Mouse (Mus musculus) midbrain, postnatal 0 days (tissue): ENCODE data around the gene Usp7. TPM values are rescaled to one million over a fixed set of nuclear protein-coding genes. Genes with fewer than 3 reads are reported as not detected.

Source experiments
- ATAC-seq: fragments of 200-750 bp; cut with Nextera tagmentation; 2 replicates; pipeline ENCODE4 v1.8.0; 2017; ENCODE audit warnings: moderate number of reproducible peaks, mild to moderate bottlenecking, moderate TSS enrichment, moderate library complexity; ENCODE audit not compliant: low FRiP score
- DNase-seq: peaks from one replicate; pipeline ENCODE4 v3.0.0-alpha.2; 2015; ENCODE audit warnings: low spot score
- H3K27ac ChIP-seq: fragments of 300-500 bp; sonication (generic); 2 replicates; pipeline ENCODE4 v1.5.1; 2014; ENCODE audit warnings: low read depth, mild to moderate bottlenecking, low read length, mixed read lengths
- H3K27me3 ChIP-seq: fragments of 300-500 bp; sonication (generic); 2 replicates; pipeline ENCODE4 v1.6.1; 2014; ENCODE audit warnings: low read length, control low read depth, mixed read lengths; ENCODE audit not compliant: insufficient read depth
- H3K36me3 ChIP-seq: fragments of 300-500 bp; sonication (generic); 2 replicates; pipeline ENCODE4 v1.6.1; 2014; ENCODE audit warnings: low read length, control low read depth, mixed read lengths; ENCODE audit not compliant: insufficient read depth
- H3K4me1 ChIP-seq: fragments of 300-500 bp; sonication (generic); 2 replicates; pipeline ENCODE4 v1.6.1; 2014; ENCODE audit warnings: mild to moderate bottlenecking, control low read depth, antibody characterized with exemption, low read length, mixed read lengths; ENCODE audit not compliant: insufficient read depth
- H3K4me2 ChIP-seq: fragments of 300-500 bp; sonication (generic); 2 replicates; pipeline ENCODE4 v1.6.1; 2014; ENCODE audit warnings: low read depth, mild to moderate bottlenecking, low read length, mixed read lengths; ENCODE audit not compliant: poor library complexity, severe bottlenecking
- H3K4me3 ChIP-seq: fragments of 300-500 bp; sonication (generic); 2 replicates; pipeline ENCODE4 v1.5.1; 2014; ENCODE audit warnings: low read depth, mild to moderate bottlenecking, low read length, moderate library complexity
- H3K9ac ChIP-seq: fragments of 300-500 bp; sonication (generic); replicated peaks from 2 replicates; pipeline ENCODE4 v1.6.1; 2014; ENCODE audit warnings: mild to moderate bottlenecking, low read length, moderate library complexity, mixed read lengths; ENCODE audit not compliant: poor library complexity, severe bottlenecking
- H3K9me3 ChIP-seq: fragments of 300-500 bp; sonication (generic); 2 replicates; pipeline ENCODE4 v1.6.1; 2016; ENCODE audit warnings: low read length, control low read depth
- CTCF ChIP-seq: IDR thresholded peaks from 2 replicates; pipeline ENCODE4 v1.5.1; 2016; ENCODE audit warnings: antibody characterized with exemption, mild to moderate bottlenecking
- WGBS: fragments of 180-500 bp; shearing (Covaris S2); extraction: QIAGEN DNeasy Blood & Tissue Kit; methylation state at CpG from one replicate; pipeline ENCODE4 v1.1.7; 2014; 5-methylcytosine and 5-hydroxymethylcytosine counted together
- polyA plus RNA-seq: library from polyadenylated mRNA; unstranded; fragments of >200 nt; fragmentation: Nextera tagmentation; extraction: Ambion mirVana; gene quantifications from 2 replicates; pipeline ENCODE4 v1.2.1, GENCODE M21; 2015
- total RNA-seq: library from RNA; depleted of rRNA; stranded (reverse); fragments of >200 nt; gene quantifications from 2 replicates; pipeline ENCODE4 v1.2.3, GENCODE M21; 2014

Usp7 gene
- total and polyA plus RNA-seq, 2 experiments from 2014 or later = 21.8 to 116 TPM

DNA sequence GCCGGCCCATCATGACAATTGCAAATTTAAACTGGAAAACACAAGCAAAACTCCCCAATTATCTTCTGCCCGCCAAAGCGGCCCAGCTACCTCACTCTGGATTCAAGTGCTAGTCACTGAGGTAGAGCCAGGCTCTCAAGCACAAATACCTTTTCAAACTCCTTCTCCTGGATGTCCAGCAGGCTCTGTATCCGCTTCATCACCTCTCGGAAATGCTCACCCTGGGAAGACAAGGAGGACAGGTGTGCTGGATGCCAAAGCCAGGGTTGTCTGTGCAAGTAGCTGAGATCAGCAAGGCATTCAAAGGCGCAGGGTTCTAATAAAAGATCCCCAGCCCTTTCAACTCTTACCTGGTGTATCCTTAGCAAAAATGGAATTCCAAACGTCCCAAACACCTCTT is 100.9 kb downstream of the Usp7 start:
- H3K4me1 ChIP-seq = no peaks in the 10 kb centered on the region
- DNase-seq (no peak), ATAC-seq (no peak)
- no peak overlapping the region for H3K4me3 ChIP-seq
- no peak for TF ChIP-seq CTCF
- no peak overlapping the region for H3K4me2 ChIP-seq
- H3K27me3 ChIP-seq = no peaks in the 10 kb centered on the region
- no peaks in the 10 kb centered on the region for H3K9me3 ChIP-seq
- no peak overlapping the region for H3K27ac ChIP-seq
- peaks cover 66% of the 10 kb centered on the region for H3K36me3 ChIP-seq
- no peak overlapping the region for H3K9ac ChIP-seq
- whole genome bisulfite sequencing = 94% methylated on average over 7 of the region's 7 CpGs

DNA sequence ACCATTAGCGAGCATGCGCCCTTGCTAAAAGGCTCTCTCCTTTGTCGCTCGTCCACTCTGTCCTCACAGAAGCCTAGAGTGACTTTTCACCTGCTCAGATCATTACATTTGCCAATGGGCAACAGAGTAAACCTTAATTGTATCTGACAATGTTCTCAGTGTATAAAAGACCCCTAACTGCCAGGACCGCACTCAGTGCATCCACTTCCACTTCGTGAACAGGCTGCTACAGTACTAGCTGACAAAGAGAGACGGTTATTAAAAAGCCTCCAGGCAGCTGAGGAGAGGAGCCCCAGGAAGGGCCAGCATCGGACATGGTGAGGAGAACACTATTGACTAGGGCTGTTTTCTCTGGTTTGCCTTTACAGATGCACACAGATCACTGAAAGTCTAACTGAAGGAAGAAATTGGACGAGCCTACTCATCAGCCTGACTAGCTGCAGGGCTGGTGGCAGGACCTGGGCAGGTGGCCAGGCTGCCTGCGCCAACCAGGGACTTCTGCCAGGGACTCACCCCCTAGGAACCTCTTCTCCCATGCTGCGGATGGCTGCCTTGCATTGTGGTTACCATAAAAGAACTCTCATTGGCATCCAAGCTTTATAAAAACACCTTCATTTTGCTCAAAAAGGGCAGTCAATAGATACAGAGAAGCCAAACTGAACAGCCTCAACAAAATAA is 102.0 kb downstream of the Usp7 start:
- Histone ChIP-seq H3K4me2 (no peak overlapping the region), H3K27me3 (no peaks in the 10 kb centered on the region), H3K36me3 (peaks cover 60% of the 10 kb centered on the region), H3K27ac (peak overlapping the region; percentile 20; the same call in 1 of the 2 replicates), H3K9ac (no peak overlapping the region), H3K9me3 (no peaks in the 10 kb centered on the region), H3K4me3 (no peak overlapping the region), H3K4me1 (no peaks in the 10 kb centered on the region)
- DNase-seq = peak; percentile 84
- no peak for TF ChIP-seq CTCF
- peak; percentile 56 for ATAC-seq
- WGBS = 78% methylated on average over 11 of the region's 11 CpGs

DNA sequence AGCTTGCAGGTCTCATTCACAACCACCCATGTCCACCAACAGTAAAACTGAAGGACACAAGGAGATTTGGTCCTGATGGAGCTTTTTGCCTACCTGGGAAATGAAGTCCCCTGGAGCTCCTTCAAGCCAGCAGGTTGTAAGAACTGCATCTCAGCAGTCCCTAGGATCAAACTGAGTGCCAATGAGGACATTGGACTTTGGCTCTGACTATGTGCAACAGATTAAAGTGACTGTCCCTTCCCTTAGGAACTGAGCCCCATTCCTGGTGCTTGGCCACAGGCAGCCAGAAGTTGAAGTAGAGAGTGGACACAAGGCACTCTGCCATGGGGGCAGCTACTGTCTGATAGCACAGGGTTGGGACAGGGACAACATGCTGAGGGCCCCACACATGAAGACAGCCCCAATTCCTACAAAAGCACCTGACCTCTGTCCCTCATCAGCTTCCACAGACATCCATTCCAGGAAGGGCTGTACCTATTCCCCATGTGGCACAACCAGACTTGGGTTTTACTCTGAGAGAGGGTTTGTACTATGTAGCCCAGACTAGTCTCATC is 104.5 kb downstream of the Usp7 start:
- Histone ChIP-seq H3K4me2 (no peak overlapping the region), H3K4me3 (no peak overlapping the region), H3K27ac (no peak overlapping the region), H3K9ac (no peak overlapping the region), H3K36me3 (peaks cover 43% of the 10 kb centered on the region), H3K9me3 (no peaks in the 10 kb centered on the region), H3K4me1 (no peaks in the 10 kb centered on the region), H3K27me3 (no peaks in the 10 kb centered on the region)
- no peak for ATAC-seq
- TF ChIP-seq CTCF = no peak
- DNase-seq = no peak

DNA sequence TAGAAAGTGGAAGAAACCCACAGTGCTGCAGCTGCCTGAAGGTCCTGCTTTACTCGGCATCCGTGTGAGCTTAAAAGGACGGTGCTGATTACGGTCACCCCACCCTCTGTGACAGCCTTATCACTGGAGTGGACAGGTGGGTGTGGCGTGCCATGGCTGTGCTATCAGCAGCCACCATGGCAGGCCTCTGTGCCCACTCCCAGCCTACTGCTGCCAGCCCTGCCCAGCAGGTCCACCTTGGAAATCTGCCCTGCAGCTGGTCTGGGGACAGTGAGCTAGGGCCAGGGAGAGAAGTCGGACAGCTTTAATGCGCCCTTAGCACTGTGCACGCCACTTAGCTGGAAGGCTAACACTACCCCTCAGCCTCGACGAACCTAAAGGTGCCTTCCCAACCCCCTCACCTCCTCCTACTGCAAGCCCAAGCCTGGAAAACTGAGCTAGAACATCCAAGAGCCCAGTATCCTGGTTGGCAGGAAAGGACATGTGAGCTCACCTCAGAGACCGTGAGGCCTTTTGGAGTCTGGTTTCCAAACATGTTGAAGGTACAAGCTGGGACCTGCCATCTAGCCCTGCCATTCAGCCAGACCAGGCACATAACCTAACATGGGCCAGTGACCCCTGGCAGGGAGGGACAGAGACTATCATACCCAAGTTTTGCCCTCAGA is 105.1 kb downstream of the Usp7 start:
- no peak for TF ChIP-seq CTCF
- no peaks in the 10 kb centered on the region for H3K9me3 ChIP-seq
- H3K4me3 ChIP-seq = no peak overlapping the region
- 81% methylated on average over 11 of the region's 11 CpGs for WGBS
- peaks cover 37% of the 10 kb centered on the region for H3K36me3 ChIP-seq
- H3K4me1 ChIP-seq = no peaks in the 10 kb centered on the region
- no peak overlapping the region for H3K9ac ChIP-seq
- no peak overlapping the region for H3K27ac ChIP-seq
- peak; percentile 39; the same call in 1 of the 2 replicates for ATAC-seq
- DNase-seq = no peak
- H3K27me3 ChIP-seq = no peaks in the 10 kb centered on the region
- H3K4me2 ChIP-seq = no peak overlapping the region

DNA sequence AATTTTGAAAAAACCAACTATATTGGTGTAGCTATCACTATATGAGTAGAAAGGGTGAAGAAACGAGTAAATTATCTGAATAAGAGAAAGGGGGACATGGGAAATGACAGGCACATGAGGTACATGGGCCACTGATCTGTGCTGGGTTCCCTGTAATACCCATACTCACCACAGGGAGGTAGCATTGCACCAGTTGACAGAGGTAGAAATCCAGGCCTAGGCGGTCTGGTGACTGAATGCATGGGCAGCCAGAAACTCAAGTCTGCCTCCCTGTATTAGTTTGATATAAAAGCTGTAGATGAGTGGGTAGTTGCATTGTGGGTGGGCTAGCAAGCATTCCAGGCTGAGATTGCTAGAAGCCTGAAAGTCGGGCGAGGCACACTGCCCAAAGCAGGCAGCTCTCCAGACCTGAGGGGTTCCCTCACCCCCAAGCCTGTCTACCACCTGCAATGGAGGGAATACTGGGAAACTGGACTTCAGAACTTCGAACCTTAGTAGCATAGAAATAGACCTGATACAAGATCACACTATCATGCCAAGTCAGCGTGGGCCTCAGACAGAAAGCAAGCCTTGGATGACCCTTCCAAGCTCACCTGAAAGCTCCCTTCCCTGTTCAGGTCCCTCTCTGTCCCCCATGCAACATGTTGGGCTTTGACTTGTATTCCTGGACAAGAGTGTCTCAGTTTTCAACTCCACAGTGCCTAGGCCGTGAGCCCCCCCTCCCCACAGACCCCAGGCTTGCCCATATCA is 105.8 kb downstream of the Usp7 start:
- H3K27ac ChIP-seq = no peak overlapping the region
- 59% methylated on average over 7 of the region's 7 CpGs for WGBS

More for the DNA sequence above, 105.8 kb downstream of the Usp7 start:
- peak; percentile 72 for ATAC-seq
- H3K4me3 ChIP-seq = no peak overlapping the region
- H3K4me2 ChIP-seq = no peak overlapping the region
- no peaks in the 10 kb centered on the region for H3K4me1 ChIP-seq
- DNase-seq = peak; percentile 81
- H3K9ac ChIP-seq = no peak overlapping the region
- peaks cover 30% of the 10 kb centered on the region for H3K36me3 ChIP-seq
- TF ChIP-seq CTCF = peak; percentile 92
- H3K9me3 ChIP-seq = no peaks in the 10 kb centered on the region
- H3K27me3 ChIP-seq = no peaks in the 10 kb centered on the region
